Mouse (Mus musculus): ENCODE results near the gene Rrp7a. TPM values are rescaled to one million over a fixed set of nuclear protein-coding genes. Genes with fewer than 3 reads are reported as not detected.
A peak's percentile ranks its signal among the peaks of the same experiment; 100 is the strongest.

The Rrp7a gene
- polyA plus RNA-seq, 1 experiment from 2014 or later, result 76.2 TPM

DNA sequence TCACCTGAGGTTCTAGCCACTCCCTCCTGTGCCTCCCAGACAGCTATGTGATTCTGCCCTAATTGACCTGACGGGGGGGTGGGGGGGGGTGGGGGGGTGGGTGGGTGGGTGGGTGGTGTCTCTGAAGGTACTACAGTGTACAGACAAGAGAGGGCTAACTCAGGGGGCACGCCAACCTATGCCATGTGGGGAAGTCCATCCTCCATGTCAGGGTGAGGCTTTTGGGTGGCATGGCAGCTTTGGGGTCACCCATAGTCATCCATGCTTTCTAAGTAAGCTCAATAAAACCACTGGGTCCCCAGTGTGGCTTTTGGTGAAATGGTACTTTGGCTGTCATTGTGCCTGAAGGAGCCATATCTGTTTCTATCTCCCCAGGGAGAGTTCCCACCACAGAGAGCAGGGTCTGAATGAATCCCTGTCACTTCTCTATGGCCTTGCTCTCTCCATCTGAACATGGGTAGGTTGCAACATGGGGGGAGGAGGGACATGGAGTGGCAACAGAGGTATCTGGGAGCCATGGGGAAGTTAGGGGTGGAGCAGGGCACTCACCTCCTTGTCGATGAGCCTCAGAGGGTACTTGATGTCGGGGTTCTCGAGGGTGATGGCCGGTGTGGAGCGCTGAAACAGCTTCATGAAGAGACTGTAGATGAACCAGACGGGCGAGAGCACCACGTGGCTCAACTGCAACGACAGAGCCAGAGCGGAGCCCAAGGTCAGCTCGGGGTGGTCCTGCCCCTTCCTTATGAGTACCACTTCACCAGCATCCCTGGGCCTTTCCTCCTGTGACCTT is 43.1 kb upstream of the Rrp7a start:
- Histone ChIP-seq H3K27ac (replicated peaks) (peak overlapping the region; percentile 82; the same call in 1 of the 2 replicates), H3K4me2 (replicated peaks) (no peak overlapping the region), H3K4me1 (peaks cover 57% of the 10 kb centered on the region), H3K4me3 (replicated peaks) (no peak overlapping the region), H3K9ac (no peak overlapping the region), H3K36me3 (peaks cover 25% of the 10 kb centered on the region), H3K27me3 (no peaks in the 10 kb centered on the region), H3K9me3 (replicated peaks) (no peaks in the 10 kb centered on the region)
- ATAC-seq (ENCODE audit: insufficient number of reproducible peaks, low FRiP score, low TSS enrichment, low read depth), result no peak
- WGBS, result 87% methylated on average over 12 of the region's 13 CpGs

DNA sequence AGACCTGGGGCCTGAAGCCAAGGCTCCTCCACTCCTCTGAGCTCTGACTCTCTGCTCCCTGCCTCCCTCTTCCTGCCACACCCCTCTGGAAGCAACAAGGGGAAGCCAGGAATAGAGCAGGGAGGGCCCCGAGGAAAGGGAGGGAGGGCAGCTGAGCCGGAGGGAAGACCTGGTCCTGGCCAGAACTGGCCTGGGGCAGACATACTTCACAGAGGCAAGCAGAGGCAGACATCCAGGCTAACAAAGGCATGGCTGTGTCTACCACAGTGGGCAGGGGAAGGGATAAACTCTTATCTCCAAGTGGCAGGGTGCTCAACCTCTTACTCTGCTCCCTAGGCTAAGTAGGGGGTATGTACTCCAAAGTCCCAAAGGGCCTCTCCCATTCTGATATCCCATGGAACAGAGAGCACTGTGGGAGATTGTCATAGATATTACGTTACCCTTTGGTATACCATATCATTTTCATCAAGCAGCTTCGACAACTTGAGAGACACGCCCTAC is 42.4 kb upstream of the Rrp7a start:
- Histone ChIP-seq H3K27ac (replicated peaks) (peak overlapping the region; percentile 48; the same call in 1 of the 2 replicates), H3K9ac (no peak overlapping the region; the same call in 1 of the 2 replicates), H3K4me2 (replicated peaks) (no peak overlapping the region), H3K36me3 (peaks cover 32% of the 10 kb centered on the region), H3K4me1 (peaks cover 50% of the 10 kb centered on the region), H3K27me3 (no peaks in the 10 kb centered on the region), H3K9me3 (replicated peaks) (no peaks in the 10 kb centered on the region), H3K4me3 (replicated peaks) (no peak overlapping the region)
- 44% methylated on average over 5 of the region's 5 CpGs for WGBS
- no peak for ATAC-seq (ENCODE audit: insufficient number of reproducible peaks, low FRiP score, low TSS enrichment, low read depth)

DNA sequence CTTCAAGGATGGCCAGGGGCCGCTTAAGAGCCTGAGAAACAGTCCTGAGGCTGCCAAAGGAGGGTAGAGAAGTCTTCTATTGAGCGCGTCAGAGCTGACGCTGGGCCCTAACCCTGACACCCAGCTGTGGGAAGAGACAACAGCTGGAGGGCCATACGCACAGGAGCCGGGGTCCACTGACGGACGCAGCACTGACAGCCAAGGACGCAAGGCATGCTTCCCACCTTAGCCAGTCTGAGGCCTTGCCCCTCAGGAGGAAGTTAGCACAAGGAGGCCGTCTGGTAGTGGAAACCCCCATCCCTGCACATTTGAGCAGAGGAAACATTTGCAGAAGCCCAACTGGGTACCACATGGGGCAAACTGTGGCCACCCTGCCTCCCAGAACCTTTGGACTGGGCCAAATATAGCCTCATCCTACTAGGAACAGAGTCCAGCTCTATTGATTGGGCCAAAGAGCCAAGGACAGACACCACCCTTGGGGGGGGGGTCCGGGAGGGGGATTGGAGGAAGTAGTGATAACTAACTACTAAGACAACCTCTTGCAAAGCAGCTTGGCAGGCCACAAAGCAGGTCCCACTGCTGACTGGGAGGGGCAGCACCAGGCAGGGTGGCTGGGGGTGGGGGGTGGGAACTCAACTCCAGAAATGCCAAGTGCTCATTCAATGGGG is 40.4 kb upstream of the Rrp7a start:
- no peak overlapping the region for H3K9ac ChIP-seq
- no peaks in the 10 kb centered on the region for H3K27me3 ChIP-seq
- no peak overlapping the region for H3K4me3 ChIP-seq (replicated peaks)
- H3K4me2 ChIP-seq (replicated peaks), result no peak overlapping the region
- peaks cover 30% of the 10 kb centered on the region for H3K4me1 ChIP-seq
- no peaks in the 10 kb centered on the region for H3K9me3 ChIP-seq (replicated peaks)
- H3K27ac ChIP-seq (replicated peaks), result 0 out of 2 replicates have a peak overlapping the region, but pooled peaks have one; percentile 39
- H3K36me3 ChIP-seq, result peaks cover 51% of the 10 kb centered on the region
- WGBS, result 79% methylated on average over 11 of the region's 11 CpGs
- ATAC-seq (ENCODE audit: insufficient number of reproducible peaks, low FRiP score, low TSS enrichment, low read depth), result no peak

DNA sequence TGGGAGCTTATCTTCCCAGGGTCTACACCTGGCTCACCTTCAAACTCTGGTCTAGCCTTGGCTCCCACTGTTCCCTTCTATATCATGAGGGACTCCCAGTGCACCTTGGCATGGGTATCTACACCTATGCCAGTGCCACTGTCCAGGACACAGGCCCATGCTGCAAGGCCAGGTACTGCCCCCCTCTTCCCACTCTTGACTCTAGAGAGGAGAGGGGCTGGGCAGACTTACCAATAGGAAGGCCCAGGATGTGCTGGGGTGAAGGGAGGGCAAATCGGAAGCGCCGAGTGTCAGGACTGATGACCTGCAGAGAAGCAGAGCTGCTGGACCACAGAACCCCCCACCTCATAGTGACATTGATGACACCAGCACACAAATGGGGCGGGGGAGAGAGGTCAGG is 39.4 kb upstream of the Rrp7a start:
- no peak for ATAC-seq (ENCODE audit: insufficient number of reproducible peaks, low FRiP score, low TSS enrichment, low read depth)
- Histone ChIP-seq H3K27ac (replicated peaks) (no peak overlapping the region), H3K9me3 (replicated peaks) (no peaks in the 10 kb centered on the region), H3K36me3 (peaks cover 60% of the 10 kb centered on the region), H3K4me3 (replicated peaks) (no peak overlapping the region), H3K9ac (no peak overlapping the region), H3K4me2 (replicated peaks) (no peak overlapping the region), H3K27me3 (no peaks in the 10 kb centered on the region), H3K4me1 (peaks cover 28% of the 10 kb centered on the region)
- WGBS, result 91% methylated on average over 4 of the region's 4 CpGs

DNA sequence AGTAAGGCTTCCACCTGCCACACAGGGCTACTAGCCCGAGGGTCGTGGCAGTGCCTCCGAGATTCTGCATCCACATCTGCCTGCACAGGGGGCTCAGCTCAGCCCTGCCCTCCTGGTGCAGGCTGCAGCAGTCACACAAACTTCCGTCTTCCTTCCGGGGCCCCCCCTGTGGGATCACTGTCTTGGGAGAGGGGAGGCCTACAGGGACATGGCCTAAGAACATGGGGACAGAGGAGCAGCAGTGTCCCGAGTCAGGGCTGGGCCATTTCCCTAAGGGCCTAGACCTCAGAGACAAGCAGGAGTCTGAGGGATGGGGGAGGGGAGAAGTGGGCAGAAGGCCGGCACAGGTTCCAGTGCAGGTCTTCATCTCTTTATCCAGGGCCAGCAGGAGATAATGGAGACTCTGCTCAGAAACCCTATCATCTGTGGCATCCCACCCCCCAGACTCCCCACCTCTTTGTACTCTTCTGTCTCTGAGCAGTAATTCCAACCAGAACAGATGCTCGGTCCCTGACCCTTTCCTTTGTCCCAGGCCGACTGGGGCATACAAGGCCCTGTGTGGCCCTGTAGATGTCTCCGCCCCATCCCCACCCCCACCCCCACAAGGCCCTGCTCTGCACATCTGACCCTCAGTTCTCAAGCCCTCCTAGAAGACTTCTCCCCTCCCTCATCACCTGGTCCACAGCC is 38.6 kb upstream of the Rrp7a start:
- H3K4me2 ChIP-seq (replicated peaks), result no peak overlapping the region
- H3K27ac ChIP-seq (replicated peaks), result no peak overlapping the region
- no peaks in the 10 kb centered on the region for H3K9me3 ChIP-seq (replicated peaks)
- no peak for ATAC-seq (ENCODE audit: insufficient number of reproducible peaks, low FRiP score, low TSS enrichment, low read depth)
- H3K9ac ChIP-seq, result no peak overlapping the region
- peaks cover 67% of the 10 kb centered on the region for H3K36me3 ChIP-seq
- 40% methylated on average over 10 of the region's 10 CpGs for WGBS
- peaks cover 22% of the 10 kb centered on the region for H3K4me1 ChIP-seq
- no peak overlapping the region for H3K4me3 ChIP-seq (replicated peaks)
- no peaks in the 10 kb centered on the region for H3K27me3 ChIP-seq

DNA sequence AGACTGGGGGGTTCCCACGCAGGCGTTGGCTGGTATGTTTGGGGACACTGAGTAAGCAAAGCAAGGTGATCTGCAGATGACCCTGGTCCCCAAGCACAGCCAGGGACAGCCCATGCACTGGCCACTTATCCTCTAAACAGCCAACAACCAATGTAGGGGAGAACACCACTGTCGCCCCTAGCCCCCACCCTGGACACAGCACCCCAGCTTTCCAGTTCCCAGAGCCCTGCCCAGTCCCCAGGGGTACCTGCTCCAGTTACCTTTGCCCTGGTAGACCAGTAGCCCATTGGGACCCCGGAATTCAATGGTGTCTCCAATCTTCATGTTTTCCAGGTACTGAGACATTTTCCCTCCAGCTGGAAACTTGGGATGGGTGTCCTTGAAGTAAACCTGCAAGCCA is 38.0 kb upstream of the Rrp7a start:
- no peak for ATAC-seq (ENCODE audit: insufficient number of reproducible peaks, low FRiP score, low TSS enrichment, low read depth)
- WGBS, result 96% methylated on average over 4 of the region's 4 CpGs
- Histone ChIP-seq H3K36me3 (peaks cover 70% of the 10 kb centered on the region), H3K9me3 (replicated peaks) (no peaks in the 10 kb centered on the region), H3K4me3 (replicated peaks) (no peak overlapping the region), H3K4me2 (replicated peaks) (no peak overlapping the region), H3K27me3 (no peaks in the 10 kb centered on the region), H3K9ac (no peak overlapping the region), H3K4me1 (peaks cover 16% of the 10 kb centered on the region), H3K27ac (replicated peaks) (no peak overlapping the region)

DNA sequence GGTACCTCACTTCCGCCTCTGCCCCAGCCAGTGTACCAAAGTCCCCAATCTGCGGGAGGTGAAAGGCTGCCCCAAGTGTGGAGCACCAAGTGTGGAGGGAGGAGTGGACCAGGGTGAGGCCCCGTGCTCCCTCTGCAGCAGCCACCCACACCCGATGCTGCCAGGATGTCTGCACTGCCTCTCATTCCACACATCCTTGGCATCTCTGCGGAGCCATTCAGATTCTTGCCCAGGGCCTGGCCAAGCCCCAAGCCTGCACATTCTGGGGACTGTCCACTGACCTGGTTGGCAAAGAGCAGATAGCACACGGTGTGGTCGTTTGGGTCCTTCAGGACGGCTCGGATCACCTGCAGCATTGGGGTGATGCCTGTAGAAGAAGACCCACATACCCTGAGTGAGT is 37.2 kb upstream of the Rrp7a start:
- Histone ChIP-seq H3K27ac (replicated peaks) (no peak overlapping the region), H3K4me2 (replicated peaks) (no peak overlapping the region), H3K4me1 (peaks cover 11% of the 10 kb centered on the region), H3K9ac (no peak overlapping the region), H3K9me3 (replicated peaks) (no peaks in the 10 kb centered on the region), H3K27me3 (no peaks in the 10 kb centered on the region), H3K4me3 (replicated peaks) (no peak overlapping the region), H3K36me3 (peaks cover 71% of the 10 kb centered on the region)
- 93% methylated on average over 9 of the region's 9 CpGs for WGBS
- no peak for ATAC-seq (ENCODE audit: insufficient number of reproducible peaks, low FRiP score, low TSS enrichment, low read depth)

DNA sequence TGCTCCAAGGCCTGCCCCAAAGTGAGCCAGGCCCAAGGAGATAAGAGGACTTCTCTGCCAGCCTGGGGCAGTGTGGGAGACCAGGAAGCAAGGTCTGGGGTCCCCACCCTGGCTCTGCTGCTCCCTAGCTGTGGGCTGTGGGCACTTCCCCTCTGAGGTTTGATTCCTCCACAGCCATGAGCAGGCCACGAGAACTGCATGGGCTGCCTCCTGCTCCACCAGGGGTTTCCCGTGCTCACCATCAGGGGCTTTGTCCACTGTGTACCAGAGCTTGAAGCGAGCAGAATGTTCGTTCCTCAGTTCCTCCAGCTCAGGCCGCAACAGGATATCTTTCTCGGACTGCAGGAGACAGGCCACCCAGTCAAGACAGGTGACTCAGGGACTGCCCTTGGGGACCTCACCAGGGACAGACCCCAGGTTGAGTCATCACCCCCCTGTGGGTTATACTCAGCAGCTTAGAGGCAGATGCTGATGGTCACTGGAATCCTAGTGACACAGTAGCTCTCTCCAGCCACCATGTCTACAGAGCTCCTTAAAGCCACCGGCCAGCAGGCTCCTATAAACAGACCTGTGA is 36.1 kb upstream of the Rrp7a start:
- Histone ChIP-seq H3K4me2 (replicated peaks) (no peak overlapping the region), H3K4me3 (replicated peaks) (no peak overlapping the region), H3K9me3 (replicated peaks) (no peaks in the 10 kb centered on the region), H3K4me1 (0 out of 2 replicates have a peak, but pooled peaks cover 9% of the 10 kb centered on the region), H3K9ac (no peak overlapping the region), H3K27ac (replicated peaks) (no peak overlapping the region), H3K27me3 (no peaks in the 10 kb centered on the region), H3K36me3 (peaks cover 77% of the 10 kb centered on the region)
- ATAC-seq (ENCODE audit: insufficient number of reproducible peaks, low FRiP score, low TSS enrichment, low read depth), result no peak
- 92% methylated on average over 7 of the region's 7 CpGs for WGBS

DNA sequence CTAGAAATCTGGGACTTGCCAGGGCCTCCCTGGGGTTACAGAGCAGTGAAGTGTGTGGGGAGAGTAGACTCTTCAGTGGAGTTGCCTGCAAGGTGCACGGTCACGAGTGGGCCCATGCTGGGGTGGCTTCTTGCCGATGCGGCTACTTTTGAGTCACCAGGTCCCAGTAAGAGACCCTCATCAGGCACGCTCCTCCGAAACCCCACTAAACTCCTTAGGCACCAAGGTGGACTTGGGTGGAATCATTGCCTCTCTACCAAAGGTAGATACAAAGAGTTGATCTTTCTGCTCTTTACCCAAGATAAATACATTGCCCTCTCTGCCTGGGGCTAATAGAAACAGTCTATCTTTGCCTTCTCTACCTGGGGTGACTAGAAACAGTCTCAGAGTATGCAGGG is 35.1 kb upstream of the Rrp7a start:
- Histone ChIP-seq H3K36me3 (peaks cover 80% of the 10 kb centered on the region), H3K4me2 (replicated peaks) (no peak overlapping the region), H3K4me1 (0 out of 2 replicates have a peak, but pooled peaks cover 9% of the 10 kb centered on the region), H3K27me3 (no peaks in the 10 kb centered on the region), H3K4me3 (replicated peaks) (no peak overlapping the region), H3K9ac (no peak overlapping the region), H3K27ac (replicated peaks) (peak overlapping the region; percentile 44; the same call in 1 of the 2 replicates), H3K9me3 (replicated peaks) (no peaks in the 10 kb centered on the region)
- ATAC-seq (ENCODE audit: insufficient number of reproducible peaks, low FRiP score, low TSS enrichment, low read depth), result no peak
- 97% methylated on average over 6 of the region's 6 CpGs for WGBS

DNA sequence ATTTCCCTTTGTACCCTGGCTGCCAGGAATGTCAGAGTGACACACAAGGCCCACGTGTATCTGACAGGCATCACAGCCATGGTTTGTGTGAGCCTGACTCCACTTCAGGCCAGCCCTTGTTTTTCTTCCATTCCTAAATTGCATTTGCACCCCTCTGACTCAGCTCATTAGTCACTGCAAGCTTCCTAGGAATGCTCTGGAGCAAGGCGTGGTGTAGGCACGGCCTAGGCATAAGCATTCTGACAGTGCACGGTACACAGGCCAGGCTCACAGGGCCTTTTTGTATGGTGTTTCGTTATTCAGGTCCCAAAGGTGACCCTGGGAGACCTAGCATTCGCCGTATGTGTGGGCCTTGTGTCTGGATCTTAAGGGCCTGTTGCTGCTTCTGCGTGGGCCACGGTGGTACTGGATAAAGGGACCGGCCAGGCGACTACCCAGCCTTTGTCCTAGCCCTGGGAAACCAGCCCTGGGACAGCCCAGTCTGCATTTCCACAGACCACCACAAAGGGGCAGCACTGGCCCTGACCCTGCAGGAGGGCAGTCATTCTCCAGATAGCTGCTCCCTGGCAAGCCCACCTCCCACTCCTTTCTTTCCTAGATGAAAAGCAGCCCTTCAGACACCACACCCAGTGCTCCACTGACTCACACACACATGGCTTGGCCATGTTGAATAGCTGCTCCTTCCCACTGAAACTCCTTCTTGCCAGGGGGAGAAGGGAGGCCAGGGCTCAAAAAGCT is 34.5 kb upstream of the Rrp7a start:
- H3K36me3 ChIP-seq, result peaks cover 75% of the 10 kb centered on the region
- WGBS, result 76% methylated on average over 11 of the region's 11 CpGs
- no peak for ATAC-seq (ENCODE audit: insufficient number of reproducible peaks, low FRiP score, low TSS enrichment, low read depth)

More for the DNA sequence above, 34.5 kb upstream of the Rrp7a start:
- Histone ChIP-seq H3K9ac (no peak overlapping the region), H3K27ac (replicated peaks) (peak overlapping the region; percentile 44; the same call in 1 of the 2 replicates), H3K27me3 (no peaks in the 10 kb centered on the region), H3K4me3 (replicated peaks) (no peak overlapping the region), H3K4me1 (0 out of 2 replicates have a peak, but pooled peaks cover 9% of the 10 kb centered on the region), H3K4me2 (replicated peaks) (no peak overlapping the region), H3K9me3 (replicated peaks) (no peaks in the 10 kb centered on the region)

All from embryonic facial prominence, embryonic 15.5 days (tissue).